Mouse (Mus musculus) heart, adult 8-10 months (tissue): Measurements from ENCODE around the gene Plekhm3. TPM values are rescaled to one million over a fixed set of nuclear protein-coding genes. Genes with fewer than 3 reads are reported as not detected.
A peak's percentile ranks its signal among the peaks of the same experiment; 100 is the strongest.

Source experiments
- DNase-seq: peaks from one replicate; pipeline ENCODE4 v3.0.0; 2022; ENCODE audit warnings: low spot score
- total RNA-seq, 4 experiments: library from RNA; stranded (reverse); gene quantifications; 2 replicates each; pipeline ENCODE4 v1.2.4; 2022

The Plekhm3 gene
- total RNA-seq, 4 experiments from 2014 or later: 7.0 to 9.0 (median 8.1) TPM

- no peak for DNase-seq
Observed at GRCm38 (mm10) chr1:64827434-64827833, 129.2 kb downstream of the Plekhm3 start.

GRCm38 (mm10) chr1:64826348-64827103 is 130.1 kb downstream of the Plekhm3 start:
- no peak for DNase-seq

- DNase-seq: no peak
Observed at GRCm38 (mm10) chr1:64823564-64823963, 133.1 kb downstream of the Plekhm3 start.

- no peak for DNase-seq
Observed at GRCm38 (mm10) chr1:64817709-64818108, 138.9 kb downstream of the Plekhm3 start.

- no peak for DNase-seq
Observed at GRCm38 (mm10) chr1:64813182-64813581, 143.4 kb downstream of the Plekhm3 start.

GRCm38 (mm10) chr1:64811956-64812355 is 144.7 kb downstream of the Plekhm3 start:
- no peak for DNase-seq

- no peak for DNase-seq
Observed at GRCm38 (mm10) chr1:64809085-64809484, 147.5 kb downstream of the Plekhm3 start.

GRCm38 (mm10) chr1:64807766-64808165 is 148.9 kb downstream of the Plekhm3 start:
- no peak for DNase-seq

- no peak for DNase-seq
Observed at GRCm38 (mm10) chr1:64805217-64805616, 151.4 kb downstream of the Plekhm3 start.

- no peak for DNase-seq
Observed at GRCm38 (mm10) chr1:64802631-64803030, 154.0 kb downstream of the Plekhm3 start.

- DNase-seq: no peak
Observed at GRCm38 (mm10) chr1:64797621-64798020, 159.0 kb downstream of the Plekhm3 start.

- no peak for DNase-seq
Observed at GRCm38 (mm10) chr1:64796867-64797582, 159.6 kb downstream of the Plekhm3 start.

- peak; percentile 50 for DNase-seq
Observed at GRCm38 (mm10) chr1:64795284-64796040, 161.2 kb downstream of the Plekhm3 start.

GRCm38 (mm10) chr1:64794096-64794495 is 162.5 kb downstream of the Plekhm3 start:
- DNase-seq: no peak

- DNase-seq: no peak
Observed at GRCm38 (mm10) chr1:64793234-64793530, 163.4 kb downstream of the Plekhm3 start.

- no peak for DNase-seq
Observed at GRCm38 (mm10) chr1:64792521-64793233, 163.9 kb downstream of the Plekhm3 start.

GRCm38 (mm10) chr1:64791826-64792225 is 164.8 kb downstream of the Plekhm3 start:
- DNase-seq: peak; percentile 62

- DNase-seq: no peak
Observed at GRCm38 (mm10) chr1:64790806-64791790, 165.5 kb downstream of the Plekhm3 start.

- DNase-seq: no peak
Observed at GRCm38 (mm10) chr1:64787701-64788515, 168.7 kb downstream of the Plekhm3 start.

- DNase-seq: no peak
Observed at GRCm38 (mm10) chr1:64779863-64780262, 176.8 kb downstream of the Plekhm3 start.
